Mouse (Mus musculus) spleen, adult 2 months (tissue): Measurements from ENCODE around the gene Gnb3. TPM values are rescaled to one million over a fixed set of nuclear protein-coding genes. Genes with fewer than 3 reads are reported as not detected.
A peak's percentile ranks its signal among the peaks of the same experiment; 100 is the strongest.

Experiments
- DNase-seq, 2 experiments: peaks; one replicate each; pipeline versions ENCODE4 v3.0.0 to v3.0.0-alpha.2; 2012 to 2021; ENCODE audit warnings: low spot score in 2 of 2, low read depth in 1 of 2
- H3K27ac ChIP-seq: fragments of 200-500 bp; 2 replicates; pipeline ENCODE4 v1.5.1; 2012; ENCODE audit warnings: low read length, inconsistent platforms; ENCODE audit not compliant: insufficient read depth
- H3K27me3 ChIP-seq: fragments of 200-500 bp; 2 replicates; pipeline ENCODE4 v1.6.1; 2012; ENCODE audit warnings: mild to moderate bottlenecking, moderate library complexity, low read length, inconsistent platforms; ENCODE audit not compliant: control insufficient read depth, insufficient read depth
- H3K36me3 ChIP-seq: fragments of 200-500 bp; 2 replicates; pipeline ENCODE4 v1.6.1; 2012; ENCODE audit warnings: mild to moderate bottlenecking, low read length, inconsistent platforms; ENCODE audit not compliant: control insufficient read depth, insufficient read depth
- H3K4me1 ChIP-seq: fragments of 200-500 bp; 2 replicates; pipeline ENCODE4 v1.6.1; 2011; ENCODE audit warnings: inconsistent platforms; ENCODE audit not compliant: control insufficient read depth, insufficient read depth, insufficient read length
- H3K4me3 ChIP-seq: fragments of 200-500 bp; 2 replicates; pipeline ENCODE4 v1.5.1; 2011; ENCODE audit warnings: mild to moderate bottlenecking, inconsistent platforms; ENCODE audit not compliant: insufficient read depth, insufficient read length; ENCODE audit errors: extremely low read depth
- CTCF ChIP-seq: fragments of 200-500 bp; IDR thresholded peaks from 2 replicates; pipeline ENCODE4 v1.5.1; 2011; ENCODE audit warnings: mild to moderate bottlenecking, inconsistent platforms; ENCODE audit not compliant: insufficient read depth, insufficient read length, insufficient replicate concordance; ENCODE audit errors: extremely low read depth
- POLR2A ChIP-seq: fragments of 200-500 bp; IDR thresholded peaks from 2 replicates; pipeline ENCODE4 v1.6.1; 2011; ENCODE audit warnings: low read depth, low read length, inconsistent platforms
- WGBS: fragments of 180-500 bp; shearing (Covaris S2); methylation state at CpG from one replicate; pipeline ENCODE4 v1.1.7; 2018; 5-methylcytosine and 5-hydroxymethylcytosine counted together
- polyA plus RNA-seq: library from polyadenylated mRNA; depleted of rRNA; stranded (reverse); fragments of >200 nt; gene quantifications from 2 replicates; pipeline ENCODE4 v1.2.3, GENCODE M21; 2012

The Gnb3 gene
- polyA plus RNA-seq, 1 experiment = 0.37 TPM

- Histone ChIP-seq H3K36me3 (no peaks in the 10 kb centered on the region), H3K4me3 (peak overlapping the region; percentile 52), H3K27me3 (peaks cover 12% of the 10 kb centered on the region), H3K27ac (no peak overlapping the region), H3K4me1 (peaks cover 5% of the 10 kb centered on the region; the same call in 1 of the 2 replicates)
- WGBS = 3% methylated on average over 8 of the region's 16 CpGs
- DNase-seq = no peak
- TF ChIP-seq CTCF (no peak), POLR2A (no peak)
Observed at GRCm38 (mm10) chr6:124863125-124863657, 23.1 kb upstream of the Gnb3 start.

- Histone ChIP-seq H3K4me3 (no peak overlapping the region), H3K27me3 (peaks cover 15% of the 10 kb centered on the region), H3K4me1 (peaks cover 5% of the 10 kb centered on the region; the same call in 1 of the 2 replicates), H3K36me3 (no peaks in the 10 kb centered on the region), H3K27ac (no peak overlapping the region)
- TF ChIP-seq CTCF (no peak), POLR2A (no peak)
- DNase-seq = no peak
- 18% methylated on average over 8 of the region's 8 CpGs for WGBS
Observed at GRCm38 (mm10) chr6:124862406-124863124, 22.5 kb upstream of the Gnb3 start.

DNA sequence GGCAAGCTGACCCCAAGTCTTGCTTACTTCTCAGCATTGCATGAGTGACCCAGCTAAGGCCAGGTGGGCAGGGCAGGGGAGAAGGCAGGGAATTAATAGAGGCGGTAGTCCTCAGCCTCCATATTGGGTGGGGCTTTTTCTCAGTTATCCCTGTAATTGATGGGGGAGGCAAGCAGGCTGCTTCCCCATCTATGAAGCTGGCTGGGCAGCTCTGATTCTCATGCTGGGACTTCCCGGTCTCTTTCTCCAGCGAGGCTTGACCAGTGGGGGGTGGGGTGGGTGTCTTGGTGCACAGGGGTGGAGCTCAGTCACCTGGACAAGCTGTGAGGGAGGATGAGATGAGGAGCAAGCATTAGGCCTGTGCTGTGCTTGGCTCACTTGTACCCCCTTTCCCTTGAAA is 21.7 kb upstream of the Gnb3 start:
- no peak overlapping the region for H3K27ac ChIP-seq
- DNase-seq = no peak
- peaks cover 6% of the 10 kb centered on the region for H3K4me1 ChIP-seq
- H3K36me3 ChIP-seq = no peaks in the 10 kb centered on the region
- H3K27me3 ChIP-seq = peaks cover 21% of the 10 kb centered on the region
- 84% methylated on average over 3 of the region's 3 CpGs for WGBS
- TF ChIP-seq POLR2A (no peak), CTCF (no peak)
- H3K4me3 ChIP-seq = no peak overlapping the region

DNA sequence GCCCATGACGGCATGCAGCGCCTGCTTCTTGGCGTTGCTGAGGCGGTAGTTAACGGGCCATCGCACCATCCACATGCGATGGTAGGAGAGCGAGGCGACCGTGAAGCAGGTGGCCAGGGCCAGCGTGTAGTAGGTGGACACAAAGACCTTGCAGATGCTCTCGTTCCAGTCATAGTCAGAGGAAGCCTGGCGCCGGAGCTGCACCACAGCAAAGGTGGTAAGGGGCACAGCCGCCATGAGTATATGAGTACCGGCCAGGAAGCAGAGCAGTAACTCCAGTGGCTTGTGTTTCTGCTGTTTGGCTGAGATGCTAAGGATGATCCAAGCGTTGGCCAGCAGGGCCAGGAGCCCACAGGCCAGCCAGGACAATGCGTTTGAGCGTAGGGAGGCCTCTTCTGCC is 21.2 kb upstream of the Gnb3 start:
- peaks cover 8% of the 10 kb centered on the region for H3K4me1 ChIP-seq
- H3K36me3 ChIP-seq = no peaks in the 10 kb centered on the region
- H3K27me3 ChIP-seq = peaks cover 21% of the 10 kb centered on the region
- no peak overlapping the region for H3K27ac ChIP-seq
- no peak overlapping the region for H3K4me3 ChIP-seq
- TF ChIP-seq POLR2A (no peak), CTCF (no peak)
- no peak for DNase-seq
- WGBS = 94% methylated on average over 19 of the region's 19 CpGs

- no peaks in the 10 kb centered on the region for H3K36me3 ChIP-seq
- WGBS = 92% methylated on average over 9 of the region's 9 CpGs
- H3K27me3 ChIP-seq = peaks cover 21% of the 10 kb centered on the region
- TF ChIP-seq POLR2A = no peak
- TF ChIP-seq CTCF = no peak
- no peak overlapping the region for H3K27ac ChIP-seq
- H3K4me1 ChIP-seq = peaks cover 8% of the 10 kb centered on the region
- no peak overlapping the region for H3K4me3 ChIP-seq
- DNase-seq = no peak
Observed at GRCm38 (mm10) chr6:124860511-124860910, 20.4 kb upstream of the Gnb3 start.

DNA sequence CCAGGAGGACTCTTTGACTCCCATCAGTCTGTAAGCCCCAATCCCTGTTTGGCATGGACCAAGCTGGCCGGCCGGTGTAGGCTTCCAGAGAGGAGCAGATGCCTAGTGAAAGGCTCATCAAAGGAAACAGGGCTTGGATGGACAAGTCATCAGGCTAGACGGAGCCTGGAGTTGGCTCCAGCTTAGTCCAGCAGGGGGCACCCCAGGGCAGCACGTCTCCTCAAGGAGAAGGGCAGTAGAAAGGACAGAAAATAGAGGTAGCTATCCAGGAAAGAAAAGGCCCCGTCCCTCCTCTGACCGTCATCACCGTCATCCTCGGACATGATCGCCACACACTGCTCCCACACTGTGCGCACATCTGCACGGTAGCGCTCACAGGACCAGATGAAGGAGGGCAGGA is 19.6 kb upstream of the Gnb3 start:
- peaks cover 8% of the 10 kb centered on the region for H3K4me1 ChIP-seq

More for the DNA sequence above, 19.6 kb upstream of the Gnb3 start:
- Histone ChIP-seq H3K36me3 (no peaks in the 10 kb centered on the region), H3K4me3 (no peak overlapping the region), H3K27me3 (peaks cover 21% of the 10 kb centered on the region), H3K27ac (no peak overlapping the region)
- WGBS = 10% methylated on average over 12 of the region's 12 CpGs
- DNase-seq = peak; percentile 40 to 82
- TF ChIP-seq CTCF (peak; percentile 90; the same call in 1 of the 2 replicates), POLR2A (no peak)
